Mouse (Mus musculus) intestine, postnatal 0 days (tissue): ENCODE data around the gene Maml3. TPM values are rescaled to one million over a fixed set of nuclear protein-coding genes. Genes with fewer than 3 reads are reported as not detected.
A peak's percentile ranks its signal among the peaks of the same experiment; 100 is the strongest.

ENCODE experiments used
- ATAC-seq: fragments of 200-750 bp; cut with Nextera tagmentation; 2 replicates; pipeline ENCODE4 v1.8.0; 2017; ENCODE audit warnings: mild to moderate bottlenecking, moderate TSS enrichment, moderate library complexity
- H3K27ac ChIP-seq: fragments of 300-500 bp; sonication (generic); 2 replicates; pipeline ENCODE4 v1.5.1; 2014; ENCODE audit warnings: mild to moderate bottlenecking, low read depth, low read length, moderate library complexity
- H3K27me3 ChIP-seq: fragments of 300-500 bp; sonication (generic); replicated peaks from 2 replicates; pipeline ENCODE4 v1.6.1; 2014; ENCODE audit warnings: low read length, mixed read lengths; ENCODE audit not compliant: control insufficient read depth, insufficient read depth
- H3K36me3 ChIP-seq: fragments of 300-500 bp; sonication (generic); 2 replicates; pipeline ENCODE4 v1.6.1; 2014; ENCODE audit warnings: mild to moderate bottlenecking, moderate library complexity; ENCODE audit not compliant: control insufficient read depth, insufficient read depth
- H3K4me1 ChIP-seq: fragments of 300-500 bp; sonication (generic); replicated peaks from 2 replicates; pipeline ENCODE4 v1.6.1; 2014; ENCODE audit warnings: antibody characterized with exemption, low read length, mixed read lengths; ENCODE audit not compliant: control insufficient read depth, insufficient read depth
- H3K4me2 ChIP-seq: fragments of 300-500 bp; sonication (generic); replicated peaks from 2 replicates; pipeline ENCODE4 v1.6.1; 2014; ENCODE audit warnings: low read depth, mild to moderate bottlenecking, moderate library complexity
- H3K4me3 ChIP-seq: fragments of 300-500 bp; sonication (generic); 2 replicates; pipeline ENCODE4 v1.5.1; 2014; ENCODE audit warnings: low read depth, low read length
- H3K9ac ChIP-seq: fragments of 300-500 bp; sonication (generic); 2 replicates; pipeline ENCODE4 v1.6.1; 2014; ENCODE audit warnings: mild to moderate bottlenecking, low read depth, low read length
- H3K9me3 ChIP-seq: fragments of 300-500 bp; sonication (generic); 2 replicates; pipeline ENCODE4 v1.6.1; 2016; ENCODE audit warnings: mixed run types; ENCODE audit not compliant: control insufficient read depth
- CTCF ChIP-seq: sonication (generic); IDR thresholded peaks from 2 replicates; pipeline ENCODE4 v1.5.1; 2016; ENCODE audit warnings: low read depth, mild to moderate bottlenecking, control low read depth, antibody characterized with exemption, moderate library complexity
- WGBS: fragments of 180-500 bp; shearing (Covaris S2); extraction: QIAGEN DNeasy Blood & Tissue Kit; methylation state at CpG from one replicate; pipeline ENCODE4 v1.1.7; 2014; 5-methylcytosine and 5-hydroxymethylcytosine counted together
- polyA plus RNA-seq: library from polyadenylated mRNA; unstranded; fragments of >200 nt; fragmentation: Nextera tagmentation; extraction: Ambion mirVana; gene quantifications from 2 replicates; pipeline ENCODE4 v1.2.1, GENCODE M21; 2015

Gene Maml3
- polyA plus RNA-seq, 1 experiment from 2014 or later = 2.0 TPM

DNA sequence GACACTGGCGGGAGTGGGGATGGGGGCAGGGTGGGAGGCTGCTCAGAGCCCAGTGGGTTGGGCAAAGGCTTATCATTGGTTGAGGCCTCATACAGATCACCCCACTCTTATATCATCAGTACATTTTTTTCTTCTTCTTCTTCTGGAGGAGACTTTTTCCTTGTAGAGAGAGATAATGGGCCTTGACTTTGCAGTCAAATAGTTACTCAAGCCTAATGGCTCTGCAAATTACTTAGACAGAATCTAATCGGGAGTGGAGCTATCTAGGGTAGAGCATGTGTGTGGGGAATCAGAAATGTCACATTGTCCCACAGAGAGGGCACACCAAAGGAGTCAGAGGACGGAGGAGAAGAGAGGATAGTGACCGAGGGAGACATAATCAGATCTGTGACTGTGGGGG is 290.8 kb downstream of the Maml3 start:
- ATAC-seq = no peak
- Histone ChIP-seq H3K4me3 (no peak overlapping the region), H3K4me1 (no peaks in the 10 kb centered on the region), H3K36me3 (no peaks in the 10 kb centered on the region; the same call in 1 of the 2 replicates), H3K9me3 (no peaks in the 10 kb centered on the region), H3K27ac (no peak overlapping the region), H3K9ac (no peak overlapping the region), H3K27me3 (no peaks in the 10 kb centered on the region), H3K4me2 (no peak overlapping the region)
- TF ChIP-seq CTCF = no peak
- 70% methylated on average over 4 of the region's 4 CpGs for WGBS

DNA sequence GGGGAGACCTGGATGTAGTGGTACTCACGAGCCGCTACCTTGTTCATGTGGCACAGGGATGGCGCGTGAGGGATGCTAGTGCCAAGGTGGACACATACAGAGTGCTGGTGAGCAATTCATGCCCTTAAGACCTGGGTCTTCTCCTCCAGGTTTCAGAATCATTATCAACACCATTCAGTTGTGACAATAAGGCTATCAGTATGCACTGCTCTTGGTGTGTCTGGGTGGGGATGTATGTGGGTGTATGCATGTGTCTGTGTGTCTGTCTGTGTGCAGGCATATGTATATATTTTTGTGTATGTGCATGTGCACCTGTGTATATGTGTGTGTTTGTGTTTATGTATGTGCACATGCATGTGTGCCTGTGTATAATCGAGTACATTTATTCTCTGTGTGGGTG is 291.7 kb downstream of the Maml3 start:
- Histone ChIP-seq H3K36me3 (no peaks in the 10 kb centered on the region; the same call in 1 of the 2 replicates), H3K9me3 (no peaks in the 10 kb centered on the region), H3K4me3 (no peak overlapping the region), H3K9ac (no peak overlapping the region), H3K27me3 (no peaks in the 10 kb centered on the region), H3K27ac (no peak overlapping the region), H3K4me2 (no peak overlapping the region), H3K4me1 (no peaks in the 10 kb centered on the region)
- WGBS = 93% methylated on average over 5 of the region's 5 CpGs
- TF ChIP-seq CTCF = no peak
- no peak for ATAC-seq

DNA sequence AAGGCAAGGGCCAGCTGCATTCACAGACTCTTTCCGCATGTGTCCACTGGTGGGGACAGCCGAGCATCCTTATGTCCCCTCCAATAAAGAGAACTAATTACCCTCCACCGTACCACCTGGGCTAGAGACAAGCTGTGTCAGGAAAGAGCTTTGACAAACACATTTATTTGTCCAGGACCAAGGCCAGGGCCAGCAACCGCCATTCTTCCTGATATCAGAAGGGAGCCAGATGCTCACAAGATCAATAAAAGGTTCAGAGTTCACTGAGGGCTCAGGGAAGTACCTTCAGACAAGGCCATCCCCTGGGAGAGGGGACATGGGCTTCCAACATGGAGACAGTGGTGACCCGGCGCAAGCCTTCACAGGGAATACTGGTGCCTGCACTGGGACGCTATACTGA is 294.1 kb downstream of the Maml3 start:
- ATAC-seq = 0 out of 2 replicates have a peak, but pooled peaks have one; percentile 22
- no peak overlapping the region for H3K9ac ChIP-seq
- no peak overlapping the region for H3K4me2 ChIP-seq
- no peaks in the 10 kb centered on the region for H3K9me3 ChIP-seq
- no peaks in the 10 kb centered on the region for H3K27me3 ChIP-seq
- TF ChIP-seq CTCF = no peak
- 43% methylated on average over 7 of the region's 7 CpGs for WGBS
- no peaks in the 10 kb centered on the region for H3K4me1 ChIP-seq
- H3K27ac ChIP-seq = no peak overlapping the region
- no peaks in the 10 kb centered on the region; the same call in 1 of the 2 replicates for H3K36me3 ChIP-seq
- H3K4me3 ChIP-seq = no peak overlapping the region

DNA sequence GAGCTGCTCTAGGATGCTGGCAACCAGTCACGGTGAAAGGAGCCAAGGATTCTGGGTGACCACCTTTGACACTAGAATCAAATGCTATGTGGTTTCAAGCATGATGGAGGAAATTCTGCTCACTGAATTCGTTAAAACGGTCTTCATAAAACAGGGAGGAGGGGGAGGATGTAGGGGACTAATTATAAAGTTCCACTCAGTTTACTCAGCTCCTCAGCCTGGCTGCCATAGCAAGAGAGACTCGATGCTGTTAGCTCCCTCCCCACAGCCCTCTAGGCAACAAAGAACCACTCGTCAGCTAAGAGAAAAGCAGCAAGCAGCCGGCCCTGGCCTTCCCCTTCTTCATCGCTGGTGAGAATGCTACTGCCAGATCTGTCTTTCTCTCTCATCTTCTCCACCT is 295.1 kb downstream of the Maml3 start:
- H3K27me3 ChIP-seq = no peaks in the 10 kb centered on the region
- H3K9ac ChIP-seq = no peak overlapping the region
- H3K4me2 ChIP-seq = no peak overlapping the region
- WGBS = 65% methylated on average over 7 of the region's 7 CpGs
- no peak overlapping the region for H3K4me3 ChIP-seq
- no peaks in the 10 kb centered on the region; the same call in 1 of the 2 replicates for H3K36me3 ChIP-seq
- ATAC-seq = no peak
- TF ChIP-seq CTCF = no peak
- no peaks in the 10 kb centered on the region for H3K4me1 ChIP-seq
- H3K9me3 ChIP-seq = no peaks in the 10 kb centered on the region
- no peak overlapping the region for H3K27ac ChIP-seq

DNA sequence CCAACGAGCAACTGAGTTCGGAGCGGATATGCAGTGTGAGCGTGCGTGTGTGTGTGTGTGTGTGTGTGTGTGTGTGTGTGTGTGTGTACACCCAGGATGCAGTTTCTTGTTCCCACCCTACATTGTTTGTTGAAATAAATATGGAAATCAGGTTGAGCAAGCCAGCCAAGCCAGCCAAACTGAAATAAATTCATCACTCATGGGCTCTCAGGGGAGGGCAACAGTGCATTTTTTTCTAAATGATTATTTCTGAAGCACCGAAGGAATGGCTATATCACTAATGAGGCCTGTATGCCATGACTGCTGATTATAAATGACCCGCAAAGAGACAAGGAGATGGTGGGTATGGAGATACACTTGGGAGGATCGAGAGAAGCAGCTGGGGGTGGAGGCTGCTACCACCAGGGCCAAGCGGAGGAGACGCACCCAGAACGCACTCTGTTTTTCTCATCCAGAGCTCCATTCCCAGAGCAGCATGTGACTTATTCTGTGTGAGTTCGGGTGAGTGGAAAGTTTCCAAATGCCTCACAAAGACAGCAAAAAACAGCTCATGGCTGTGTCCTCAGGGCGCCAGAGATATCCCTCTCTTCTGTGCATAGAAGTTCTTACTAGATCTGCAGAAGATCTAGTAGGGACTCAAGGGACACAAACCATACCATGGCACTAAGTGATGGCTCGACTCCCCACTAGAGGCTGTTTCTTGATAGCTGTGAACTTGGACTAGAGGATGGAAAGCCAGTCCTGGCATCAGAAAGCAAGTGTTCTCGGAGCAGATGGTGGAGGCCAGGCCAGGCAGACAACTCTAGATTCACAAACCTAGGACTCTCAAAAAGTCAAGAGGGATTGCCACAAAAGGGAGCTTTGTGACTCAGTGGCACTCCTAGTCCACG is 296.6 kb downstream of the Maml3 start:
- no peaks in the 10 kb centered on the region; the same call in 1 of the 2 replicates for H3K36me3 ChIP-seq
- no peaks in the 10 kb centered on the region for H3K4me1 ChIP-seq
- H3K4me2 ChIP-seq = no peak overlapping the region
- H3K9ac ChIP-seq = no peak overlapping the region
- no peaks in the 10 kb centered on the region for H3K9me3 ChIP-seq
- H3K27me3 ChIP-seq = no peaks in the 10 kb centered on the region
- no peak overlapping the region for H3K27ac ChIP-seq
- ATAC-seq = no peak
- 88% methylated on average over 16 of the region's 16 CpGs for WGBS
- no peak overlapping the region for H3K4me3 ChIP-seq
- TF ChIP-seq CTCF = no peak

DNA sequence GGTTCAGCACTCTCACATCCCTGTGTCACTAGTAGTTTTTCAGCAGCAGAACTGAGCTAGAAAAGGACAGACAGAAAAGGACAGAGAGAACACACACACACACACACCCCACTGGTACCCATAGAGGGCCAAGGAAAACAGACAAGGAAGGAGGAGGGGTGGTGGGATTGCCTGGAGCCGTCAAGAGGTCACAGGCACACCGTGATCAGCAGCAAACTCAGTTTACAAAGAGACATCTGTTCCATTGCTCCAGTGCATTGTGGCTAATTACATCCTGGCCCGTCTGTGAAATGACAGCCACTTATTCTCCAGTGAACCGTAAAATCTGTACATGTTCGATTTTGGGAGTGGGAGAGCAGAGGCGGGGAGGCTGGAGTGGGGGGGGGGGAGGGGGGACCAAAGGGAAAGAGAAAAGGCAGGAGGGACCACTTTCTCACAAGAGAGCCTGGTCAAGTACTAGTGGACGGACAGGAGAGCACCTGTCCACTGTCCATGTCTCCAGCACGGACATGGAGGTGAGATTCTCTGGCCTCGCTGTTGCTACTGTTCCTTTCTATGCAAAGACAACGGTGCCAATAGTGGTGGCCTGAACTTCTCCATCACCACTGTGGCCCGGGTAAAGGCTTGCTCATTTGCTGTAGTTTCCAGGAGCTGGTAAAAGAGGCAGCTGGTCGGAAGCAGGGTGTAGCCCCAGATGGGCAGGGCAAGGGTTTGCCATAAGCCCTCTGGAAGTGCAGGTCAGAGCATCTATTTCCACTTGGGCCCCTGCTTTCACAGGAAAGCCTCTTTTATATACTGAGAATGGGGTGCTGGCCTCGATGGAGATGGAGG is 299.2 kb downstream of the Maml3 start:
- Histone ChIP-seq H3K9ac (no peak overlapping the region), H3K4me3 (no peak overlapping the region), H3K36me3 (no peaks in the 10 kb centered on the region; the same call in 1 of the 2 replicates), H3K4me1 (no peaks in the 10 kb centered on the region), H3K27me3 (no peaks in the 10 kb centered on the region), H3K4me2 (no peak overlapping the region), H3K9me3 (no peaks in the 10 kb centered on the region), H3K27ac (no peak overlapping the region)
- ATAC-seq = no peak
- 63% methylated on average over 13 of the region's 13 CpGs for WGBS
- no peak for TF ChIP-seq CTCF
